Mouse (Mus musculus) CH12.LX (cell line): ENCODE measurements at regions not wholly inside any gene's neighbourhood (a gene's known extent, or its start where the extent isn't known, plus 50 kb on each side); places are given as distances from the start of the nearest gene placed in this dataset.

Source experiments
- CTCF ChIP-seq, 2 experiments: IDR thresholded peaks in 1 of 2; conservative IDR thresholded peaks in 1 of 2; 2 replicates each; pipeline ENCODE4 v1.5.1; 2011 to 2012; ENCODE audit warnings: low read depth in 2 of 2, low read length in 2 of 2, improper control_type of control experiment in 1 of 2, inconsistent platforms in 1 of 2, mild to moderate bottlenecking in 1 of 2, moderate library complexity in 1 of 2
- POLR2A ChIP-seq: IDR thresholded peaks from 2 replicates; pipeline ENCODE4 v1.6.1; 2011; ENCODE audit warnings: low read depth, mild to moderate bottlenecking, improper control_type of control experiment, low read length
- POLR2AphosphoS2 ChIP-seq: IDR thresholded peaks from 2 replicates; pipeline ENCODE4 v1.6.1; 2011; ENCODE audit warnings: low read depth, low read length, improper control_type of control experiment
- USF1 ChIP-seq: IDR thresholded peaks from 2 replicates; pipeline ENCODE4 v1.6.1; 2014; ENCODE audit warnings: low read depth, mild to moderate bottlenecking, inconsistent platforms, low read length, improper control_type of control experiment
- ZC3H11A ChIP-seq: IDR thresholded peaks from 2 replicates; pipeline ENCODE4 v1.6.1; 2012; ENCODE audit warnings: low read depth, mild to moderate bottlenecking, inconsistent platforms, low read length, improper control_type of control experiment

GRCm38 (mm10) chr1:193664569-193664968 is 294.5 kb upstream of the Camk1g start:
- no peak for TF ChIP-seq POLR2A
- no peak for TF ChIP-seq USF1
- no peak for TF ChIP-seq CTCF (conservative IDR thresholded peaks at IDR 0.05 in 1 of 2, IDR thresholded peaks at IDR 0.05 in 1 of 2; ENCODE audit: low read depth in 2 of 2, low read length in 2 of 2)
- no peak for TF ChIP-seq POLR2AphosphoS2
- no peak for TF ChIP-seq ZC3H11A
